Mouse (Mus musculus) intestine, postnatal 0 days (tissue): Measurements from ENCODE around the gene Prpf6. TPM values are rescaled to one million over a fixed set of nuclear protein-coding genes. Genes with fewer than 3 reads are reported as not detected.

Experiments
- ATAC-seq: fragments of 200-750 bp; cut with Nextera tagmentation; 2 replicates; pipeline ENCODE4 v1.8.0; 2017; ENCODE audit warnings: mild to moderate bottlenecking, moderate TSS enrichment, moderate library complexity
- H3K27ac ChIP-seq: fragments of 300-500 bp; sonication (generic); 2 replicates; pipeline ENCODE4 v1.5.1; 2014; ENCODE audit warnings: mild to moderate bottlenecking, low read depth, low read length, moderate library complexity
- H3K27me3 ChIP-seq: fragments of 300-500 bp; sonication (generic); replicated peaks from 2 replicates; pipeline ENCODE4 v1.6.1; 2014; ENCODE audit warnings: low read length, mixed read lengths; ENCODE audit not compliant: control insufficient read depth, insufficient read depth
- H3K36me3 ChIP-seq: fragments of 300-500 bp; sonication (generic); 2 replicates; pipeline ENCODE4 v1.6.1; 2014; ENCODE audit warnings: mild to moderate bottlenecking, moderate library complexity; ENCODE audit not compliant: control insufficient read depth, insufficient read depth
- H3K4me1 ChIP-seq: fragments of 300-500 bp; sonication (generic); replicated peaks from 2 replicates; pipeline ENCODE4 v1.6.1; 2014; ENCODE audit warnings: antibody characterized with exemption, low read length, mixed read lengths; ENCODE audit not compliant: control insufficient read depth, insufficient read depth
- H3K4me2 ChIP-seq: fragments of 300-500 bp; sonication (generic); replicated peaks from 2 replicates; pipeline ENCODE4 v1.6.1; 2014; ENCODE audit warnings: low read depth, mild to moderate bottlenecking, moderate library complexity
- H3K4me3 ChIP-seq: fragments of 300-500 bp; sonication (generic); 2 replicates; pipeline ENCODE4 v1.5.1; 2014; ENCODE audit warnings: low read depth, low read length
- H3K9ac ChIP-seq: fragments of 300-500 bp; sonication (generic); 2 replicates; pipeline ENCODE4 v1.6.1; 2014; ENCODE audit warnings: mild to moderate bottlenecking, low read depth, low read length
- H3K9me3 ChIP-seq: fragments of 300-500 bp; sonication (generic); 2 replicates; pipeline ENCODE4 v1.6.1; 2016; ENCODE audit warnings: mixed run types; ENCODE audit not compliant: control insufficient read depth
- CTCF ChIP-seq: sonication (generic); IDR thresholded peaks from 2 replicates; pipeline ENCODE4 v1.5.1; 2016; ENCODE audit warnings: low read depth, mild to moderate bottlenecking, control low read depth, antibody characterized with exemption, moderate library complexity
- WGBS: fragments of 180-500 bp; shearing (Covaris S2); extraction: QIAGEN DNeasy Blood & Tissue Kit; methylation state at CpG from one replicate; pipeline ENCODE4 v1.1.7; 2014; 5-methylcytosine and 5-hydroxymethylcytosine counted together
- polyA plus RNA-seq: library from polyadenylated mRNA; unstranded; fragments of >200 nt; fragmentation: Nextera tagmentation; extraction: Ambion mirVana; gene quantifications from 2 replicates; pipeline ENCODE4 v1.2.1, GENCODE M21; 2015

The Prpf6 gene
- polyA plus RNA-seq, 1 experiment from 2014 or later: 30.6 TPM

DNA sequence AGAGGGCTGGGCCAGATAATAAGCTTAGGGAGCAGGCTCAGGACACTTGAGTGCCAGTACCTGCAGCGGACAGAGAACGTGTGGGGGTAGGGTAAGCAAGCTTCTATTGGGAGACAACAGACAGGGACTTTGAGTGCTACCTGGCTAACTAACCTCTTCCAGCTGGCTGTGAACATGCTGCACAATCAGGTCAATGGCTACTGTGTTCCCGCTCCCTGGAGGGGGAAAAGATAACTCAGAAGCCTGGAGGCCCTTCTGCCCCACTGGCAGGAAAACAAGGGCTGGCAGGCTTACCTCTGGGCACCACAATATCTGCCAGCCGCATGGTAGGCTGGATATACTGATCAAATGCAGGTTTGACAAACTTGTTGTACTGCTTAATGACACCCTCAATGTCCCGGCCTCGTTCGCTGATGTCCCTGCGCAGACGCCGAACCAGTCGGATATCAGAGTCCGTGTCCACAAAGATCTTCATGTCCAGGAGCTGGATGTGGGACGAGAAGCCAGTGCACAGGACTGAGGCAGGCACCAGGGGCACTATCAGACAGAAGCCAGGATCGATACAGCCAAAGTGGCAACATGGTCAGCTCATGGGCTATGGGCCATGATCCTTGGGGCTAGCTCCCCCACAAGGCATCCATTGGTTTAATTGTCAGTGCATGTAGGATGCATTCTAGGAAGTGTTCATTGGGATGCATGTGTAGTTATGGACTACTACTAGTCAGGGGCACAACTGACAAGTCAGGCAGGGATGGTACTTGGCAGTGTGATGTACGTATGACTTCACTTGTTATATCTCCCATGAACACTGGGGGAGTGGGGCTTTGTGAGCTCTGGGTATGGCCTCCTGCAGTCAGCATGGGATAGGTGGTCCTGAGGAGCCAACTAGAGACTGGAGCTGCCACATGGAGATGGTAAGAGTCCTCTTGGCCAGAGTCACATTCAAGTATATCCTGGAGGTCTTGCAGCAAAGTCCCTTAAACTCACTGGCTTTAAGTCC lies 18.4 kb upstream of the Prpf6 start:
- no peaks in the 10 kb centered on the region for H3K4me1 ChIP-seq
- H3K36me3 ChIP-seq: peaks cover 43% of the 10 kb centered on the region
- H3K27ac ChIP-seq: no peak overlapping the region
- TF ChIP-seq CTCF: no peak
- WGBS: 94% methylated on average over 15 of the region's 15 CpGs
- H3K4me2 ChIP-seq: no peak overlapping the region
- no peak overlapping the region for H3K9ac ChIP-seq
- H3K27me3 ChIP-seq: no peaks in the 10 kb centered on the region
- H3K4me3 ChIP-seq: no peak overlapping the region
- no peak for ATAC-seq
- H3K9me3 ChIP-seq: no peaks in the 10 kb centered on the region

DNA sequence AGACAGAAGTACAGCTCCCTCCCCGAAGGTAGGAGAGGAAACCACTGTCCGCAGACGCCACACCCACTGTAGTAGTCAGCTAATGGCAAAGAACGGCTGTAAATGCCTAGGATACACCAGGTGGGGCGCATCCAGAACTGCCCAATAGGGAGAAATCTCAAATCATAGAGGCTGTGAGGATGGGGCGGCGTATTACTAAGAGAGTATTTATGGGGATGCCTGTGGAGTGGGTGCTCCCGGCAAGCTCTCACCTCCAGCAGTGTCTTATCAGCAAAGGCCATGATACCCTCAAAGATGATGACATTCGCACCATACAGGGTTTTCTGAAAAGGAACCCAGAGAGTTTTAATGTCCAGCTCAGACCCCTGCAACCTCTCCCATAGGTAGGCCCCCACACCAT lies 17.7 kb upstream of the Prpf6 start:
- H3K36me3 ChIP-seq: peaks cover 43% of the 10 kb centered on the region
- H3K27ac ChIP-seq: no peak overlapping the region
- H3K27me3 ChIP-seq: no peaks in the 10 kb centered on the region
- no peaks in the 10 kb centered on the region for H3K9me3 ChIP-seq
- no peak overlapping the region for H3K4me3 ChIP-seq
- no peak for ATAC-seq
- H3K4me1 ChIP-seq: 0 out of 2 replicates have a peak, but pooled peaks cover under 1% of the 10 kb centered on the region
- no peak for TF ChIP-seq CTCF
- no peak overlapping the region for H3K9ac ChIP-seq
- 87% methylated on average over 9 of the region's 9 CpGs for WGBS
- H3K4me2 ChIP-seq: no peak overlapping the region

DNA sequence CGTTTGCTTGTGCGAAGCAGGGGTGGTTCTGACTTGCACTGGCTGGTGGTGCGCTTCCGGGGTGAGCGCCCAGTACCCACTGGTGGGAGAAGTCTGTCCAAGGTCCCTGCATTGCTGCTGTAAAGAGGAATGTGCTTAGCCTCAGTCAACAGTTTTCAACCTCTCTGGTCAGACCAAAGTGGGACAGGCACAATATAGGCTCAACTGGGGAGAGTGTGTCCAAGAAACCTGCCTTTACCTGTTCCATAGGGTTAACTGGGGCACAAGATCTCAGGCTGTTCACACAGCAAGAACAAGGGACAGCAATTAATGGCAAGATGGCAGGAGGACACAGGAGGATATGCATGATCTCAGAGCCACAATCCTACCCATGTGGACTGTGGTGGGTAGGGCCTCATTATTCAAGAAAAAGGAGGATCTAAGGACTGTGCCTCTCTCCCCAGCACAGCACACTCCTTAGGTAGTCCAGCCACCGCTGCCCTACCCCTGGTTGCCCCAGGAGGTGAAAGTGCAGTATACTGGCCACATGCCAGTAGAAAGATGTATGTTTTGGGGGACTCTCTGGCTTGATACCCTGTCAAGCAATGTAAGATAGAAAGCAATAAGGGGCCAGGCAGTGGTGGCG lies 16.6 kb upstream of the Prpf6 start:
- no peak overlapping the region for H3K4me2 ChIP-seq
- peaks cover 12% of the 10 kb centered on the region; the same call in 1 of the 2 replicates for H3K4me1 ChIP-seq
- peaks cover 35% of the 10 kb centered on the region for H3K36me3 ChIP-seq
- no peaks in the 10 kb centered on the region for H3K9me3 ChIP-seq
- H3K27ac ChIP-seq: no peak overlapping the region
- H3K4me3 ChIP-seq: no peak overlapping the region
- TF ChIP-seq CTCF: no peak
- no peak for ATAC-seq
- 91% methylated on average over 7 of the region's 7 CpGs for WGBS
- H3K9ac ChIP-seq: no peak overlapping the region
- no peaks in the 10 kb centered on the region for H3K27me3 ChIP-seq

DNA sequence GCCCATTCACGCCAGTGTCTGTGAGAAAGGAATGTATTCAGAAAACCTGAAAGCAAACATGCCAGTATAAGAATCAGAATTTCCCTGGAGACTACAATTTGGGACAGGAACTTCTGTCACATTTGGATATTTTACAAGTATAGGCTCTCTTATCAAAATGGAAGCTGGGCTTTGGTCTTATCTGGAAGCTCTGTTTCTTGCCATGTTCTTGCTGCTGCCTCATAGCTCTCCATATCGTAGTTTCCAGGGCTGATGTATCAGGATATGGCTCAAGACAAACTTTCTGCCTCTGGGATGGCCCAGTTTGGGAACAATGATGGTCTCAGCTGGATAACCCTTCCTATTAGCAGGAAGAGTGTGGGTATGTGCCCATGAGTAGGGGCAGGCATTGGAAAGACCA lies 15.1 kb upstream of the Prpf6 start:
- H3K4me2 ChIP-seq: no peak overlapping the region
- H3K9me3 ChIP-seq: no peaks in the 10 kb centered on the region
- H3K9ac ChIP-seq: no peak overlapping the region
- H3K36me3 ChIP-seq: peaks cover 30% of the 10 kb centered on the region
- H3K4me1 ChIP-seq: peaks cover 13% of the 10 kb centered on the region; the same call in 1 of the 2 replicates
- 94% methylated on average over 2 of the region's 2 CpGs for WGBS
- no peak overlapping the region for H3K27ac ChIP-seq
- TF ChIP-seq CTCF: no peak
- no peaks in the 10 kb centered on the region for H3K27me3 ChIP-seq
- no peak for ATAC-seq
- no peak overlapping the region for H3K4me3 ChIP-seq

DNA sequence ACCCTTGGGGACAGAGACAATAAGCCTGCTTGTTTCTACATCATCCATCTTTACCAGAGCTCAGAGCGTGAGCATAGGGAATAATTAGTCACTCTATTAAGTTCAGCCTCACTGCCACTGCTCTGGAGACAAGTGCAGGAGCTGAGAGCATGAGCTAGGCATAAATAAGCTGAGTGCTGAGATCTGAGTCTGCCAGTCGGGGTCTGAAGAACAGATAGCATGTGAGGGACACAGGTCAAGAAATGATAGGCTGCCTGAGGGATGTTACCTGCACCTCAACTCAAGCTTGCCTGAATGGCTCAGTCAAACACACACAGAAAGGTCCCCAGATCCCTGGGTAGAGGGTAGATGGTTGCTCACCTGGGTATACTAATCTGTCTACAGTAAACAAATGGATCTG lies 14.5 kb upstream of the Prpf6 start:
- H3K9ac ChIP-seq: no peak overlapping the region
- ATAC-seq: no peak
- no peak overlapping the region for H3K4me3 ChIP-seq
- no peaks in the 10 kb centered on the region for H3K9me3 ChIP-seq
- H3K27ac ChIP-seq: no peak overlapping the region
- peaks cover 28% of the 10 kb centered on the region for H3K36me3 ChIP-seq
- H3K27me3 ChIP-seq: no peaks in the 10 kb centered on the region
- WGBS: 75% methylated on average over 2 of the region's 2 CpGs
- no peak overlapping the region for H3K4me2 ChIP-seq
- no peak for TF ChIP-seq CTCF
- peaks cover 13% of the 10 kb centered on the region; the same call in 1 of the 2 replicates for H3K4me1 ChIP-seq

DNA sequence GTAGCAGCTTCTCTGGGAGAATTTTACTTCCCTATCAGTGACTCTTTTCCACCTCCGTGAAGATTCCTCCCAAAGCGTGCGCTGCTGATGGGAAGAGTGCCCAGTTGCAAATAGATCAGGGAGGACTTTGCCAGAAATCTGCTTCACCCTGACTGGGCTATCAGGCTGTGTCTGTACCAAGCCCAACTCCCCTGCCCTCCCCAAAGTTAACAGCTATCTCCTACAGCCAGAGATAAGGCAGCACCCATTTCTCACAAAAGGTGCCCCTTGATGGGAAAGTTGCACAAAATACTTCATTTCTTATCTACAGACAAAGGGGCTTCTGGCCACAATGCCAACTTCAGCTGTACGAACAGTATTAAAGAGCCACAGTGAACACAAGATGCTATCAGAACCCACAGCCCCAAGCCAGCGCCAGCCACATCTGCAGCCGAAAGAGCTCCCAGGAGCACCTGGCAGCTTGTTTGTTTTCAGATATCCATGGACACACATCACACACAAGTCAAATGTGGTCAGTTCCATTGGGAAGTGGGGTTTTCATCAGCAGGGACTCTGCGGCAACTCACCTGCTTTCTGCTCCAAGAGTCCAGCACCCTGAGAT lies 13.6 kb upstream of the Prpf6 start:
- no peak for TF ChIP-seq CTCF
- no peak for ATAC-seq
- 84% methylated on average over 7 of the region's 7 CpGs for WGBS
- no peak overlapping the region for H3K4me3 ChIP-seq
- H3K27me3 ChIP-seq: no peaks in the 10 kb centered on the region
- no peak overlapping the region for H3K27ac ChIP-seq
- H3K4me1 ChIP-seq: peaks cover 13% of the 10 kb centered on the region; the same call in 1 of the 2 replicates
- H3K9ac ChIP-seq: no peak overlapping the region
- no peaks in the 10 kb centered on the region for H3K9me3 ChIP-seq
- H3K4me2 ChIP-seq: no peak overlapping the region
- H3K36me3 ChIP-seq: peaks cover 18% of the 10 kb centered on the region
